Mouse (Mus musculus): ENCODE results near the gene E130114P18Rik.

The E130114P18Rik gene

GRCm38 (mm10) chr4:97777706-97778176 lies at the start of gene E130114P18Rik:
TSS of gene E130114P18Rik (minus strand) at chr4:97778078.
- no peak for DNase-seq (ENCODE audit: low spot score in 2 of 2)

- no peak for DNase-seq (ENCODE audit: low spot score in 2 of 2)
These were observed 49.2 kb upstream of the E130114P18Rik start for GRCm38 (mm10) chr4:97827115-97827514.

- no peak for DNase-seq (ENCODE audit: low spot score in 2 of 2)
These were observed 48.0 kb upstream of the E130114P18Rik start for GRCm38 (mm10) chr4:97825841-97826240.

GRCm38 (mm10) chr4:97825432-97825831 lies 47.6 kb upstream of the E130114P18Rik start:
- DNase-seq (ENCODE audit: low spot score in 2 of 2), result no peak

GRCm38 (mm10) chr4:97824451-97824850 lies 46.6 kb upstream of the E130114P18Rik start:
- DNase-seq (ENCODE audit: low spot score in 2 of 2), result no peak

- no peak for DNase-seq (ENCODE audit: low spot score in 2 of 2)
These were observed 45.6 kb upstream of the E130114P18Rik start for GRCm38 (mm10) chr4:97823512-97823911.

- DNase-seq (ENCODE audit: low spot score in 2 of 2), result no peak
These were observed 43.8 kb upstream of the E130114P18Rik start for GRCm38 (mm10) chr4:97821556-97822251.

- DNase-seq (ENCODE audit: low spot score in 2 of 2), result no peak
These were observed 42.8 kb upstream of the E130114P18Rik start for GRCm38 (mm10) chr4:97820474-97821259.

GRCm38 (mm10) chr4:97819101-97819500 lies 41.2 kb upstream of the E130114P18Rik start:
- no peak for DNase-seq (ENCODE audit: low spot score in 2 of 2)

GRCm38 (mm10) chr4:97818498-97818897 lies 40.6 kb upstream of the E130114P18Rik start:
- DNase-seq (ENCODE audit: low spot score in 2 of 2), result no peak

- DNase-seq (ENCODE audit: low spot score in 2 of 2), result no peak
These were observed 39.9 kb upstream of the E130114P18Rik start for GRCm38 (mm10) chr4:97817741-97818140.

- no peak for DNase-seq (ENCODE audit: low spot score in 2 of 2)
These were observed 38.9 kb upstream of the E130114P18Rik start for GRCm38 (mm10) chr4:97816753-97817152.

GRCm38 (mm10) chr4:97816001-97816400 lies 38.1 kb upstream of the E130114P18Rik start:
- DNase-seq (ENCODE audit: low spot score in 2 of 2), result no peak

- DNase-seq (ENCODE audit: low spot score in 2 of 2), result no peak
These were observed 36.6 kb upstream of the E130114P18Rik start for GRCm38 (mm10) chr4:97814515-97814914.

- DNase-seq (ENCODE audit: low spot score in 2 of 2), result no peak
These were observed 36.1 kb upstream of the E130114P18Rik start for GRCm38 (mm10) chr4:97813996-97814395.

- DNase-seq (ENCODE audit: low spot score in 2 of 2), result no peak
These were observed 35.2 kb upstream of the E130114P18Rik start for GRCm38 (mm10) chr4:97813035-97813434.

GRCm38 (mm10) chr4:97810348-97810939 lies 32.6 kb upstream of the E130114P18Rik start:
- no peak for DNase-seq (ENCODE audit: low spot score in 2 of 2)

- no peak for DNase-seq (ENCODE audit: low spot score in 2 of 2)
These were observed 31.9 kb upstream of the E130114P18Rik start for GRCm38 (mm10) chr4:97809582-97810295.

GRCm38 (mm10) chr4:97808885-97809284 lies 31.0 kb upstream of the E130114P18Rik start:
- no peak for DNase-seq (ENCODE audit: low spot score in 2 of 2)

- no peak for DNase-seq (ENCODE audit: low spot score in 2 of 2)
These were observed 29.0 kb upstream of the E130114P18Rik start for GRCm38 (mm10) chr4:97806924-97807323.

GRCm38 (mm10) chr4:97805896-97806808 lies 28.3 kb upstream of the E130114P18Rik start:
- DNase-seq (ENCODE audit: low spot score in 2 of 2), result no peak

All from natural killer cell, adult 2 months (primary cell).